8 mouse cellular contexts compared by ENCODE assay signal in genomic region chr12:100338055-100338454, GRCm38 (mm10).
A peak's percentile ranks its signal among the peaks of the same experiment; 100 is the strongest.
DNase-seq lines count a peak whose midpoint lies in the region; ATAC-seq lines count a peak whose summit lies in the region.

No protein-coding gene starts in this region.

- 0 out of 2 replicates have a peak, but pooled peaks cover 6% of the 10 kb centered on the region for H3K36me3 ChIP-seq in kidney, embryonic 16.5 days (ENCODE audit: insufficient read depth, low read length)
- H3K36me3 ChIP-seq in intestine, embryonic 15.5 days, result no peaks in the 10 kb centered on the region

- no peaks in the 10 kb centered on the region for H3K4me1 ChIP-seq in kidney, embryonic 16.5 days (ENCODE audit: insufficient read depth, low read length)
- no peaks in the 10 kb centered on the region for H3K4me1 ChIP-seq in intestine, embryonic 15.5 days (replicated peaks)

- no peak overlapping the region for H3K27ac ChIP-seq in kidney, embryonic 16.5 days (ENCODE audit: low read length)
- no peak overlapping the region for H3K27ac ChIP-seq in intestine, embryonic 15.5 days

- ATAC-seq in kidney, embryonic 16.5 days (ENCODE audit: low FRiP score, low TSS enrichment), result no peak
- ATAC-seq in intestine, embryonic 15.5 days, result peak; percentile 56; the same call in 1 of the 2 replicates
- ATAC-seq in inflammation-experienced regulatory T-cells, adult 6 months, result no peak

- 62% methylated on average over 3 of the region's 3 CpGs for WGBS in kidney, embryonic 16.5 days
- 52% methylated on average over 3 of the region's 3 CpGs for WGBS in intestine, embryonic 15.5 days

- DNase-seq in kidney, postnatal 4 days, result peak; percentile 19 to 37
- peak; percentile 67 for DNase-seq in cerebellum, adult 9-11 months
- peak; percentile 68 for DNase-seq in retina, postnatal 1 day
- DNase-seq in urinary bladder, postnatal 14 days (ENCODE audit: low spot score), result no peak
- no peak for DNase-seq in left cerebral cortex, adult 18-20 months (ENCODE audit: low spot score in 2 of 2)

- no peak overlapping the region for H3K4me3 ChIP-seq in kidney, embryonic 16.5 days (ENCODE audit: low read length)
- no peak overlapping the region for H3K4me3 ChIP-seq in intestine, embryonic 15.5 days (replicated peaks)

- no peak overlapping the region for H3K9ac ChIP-seq in kidney, embryonic 16.5 days (replicated peaks; ENCODE audit: low read length)
- no peak overlapping the region for H3K9ac ChIP-seq in intestine, embryonic 15.5 days

- H3K4me2 ChIP-seq in kidney, embryonic 16.5 days (replicated peaks; ENCODE audit: low read depth, low read length), result no peak overlapping the region
- no peak overlapping the region for H3K4me2 ChIP-seq in intestine, embryonic 15.5 days (replicated peaks)

- H3K9me3 ChIP-seq in kidney, embryonic 16.5 days (ENCODE audit: low read length), result no peaks in the 10 kb centered on the region
- H3K9me3 ChIP-seq in intestine, embryonic 15.5 days, result no peaks in the 10 kb centered on the region

- no peaks in the 10 kb centered on the region for H3K27me3 ChIP-seq in kidney, embryonic 16.5 days (ENCODE audit: insufficient read depth, low read length)
- H3K27me3 ChIP-seq in intestine, embryonic 15.5 days (replicated peaks), result no peaks in the 10 kb centered on the region

Comparison
In these comparisons a context has a peak if more than half of its experiments do, and no peak if none do; other contexts are left out.
1. DNase-seq: peak in kidney, postnatal 4 days (2 of 2), cerebellum, adult 9-11 months (single experiment) and retina, postnatal 1 day (single experiment); none in urinary bladder, postnatal 14 days (single experiment) and left cerebral cortex, adult 18-20 months (0 of 2).